Mouse (Mus musculus) hindbrain, embryonic 11.5 days (tissue): ENCODE results near the gene Bmp7. TPM values are rescaled to one million over a fixed set of nuclear protein-coding genes. Genes with fewer than 3 reads are reported as not detected.
A peak's percentile ranks its signal among the peaks of the same experiment; 100 is the strongest.

Source experiments
- ATAC-seq: fragments of 200-750 bp; cut with Nextera tagmentation; 2 replicates; pipeline ENCODE4 v1.8.0; 2017; ENCODE audit warnings: mild to moderate bottlenecking, moderate TSS enrichment, moderate library complexity; ENCODE audit not compliant: low FRiP score
- DNase-seq: peaks from one replicate; pipeline ENCODE4 v3.0.0-alpha.2; 2015; ENCODE audit warnings: low spot score
- H3K27ac ChIP-seq: fragments of 300-500 bp; sonication (generic); 2 replicates; pipeline ENCODE4 v1.5.1; 2014; ENCODE audit warnings: mild to moderate bottlenecking, low read depth, low read length
- H3K27me3 ChIP-seq: fragments of 300-500 bp; sonication (generic); 2 replicates; pipeline ENCODE4 v1.6.1; 2014; ENCODE audit warnings: mild to moderate bottlenecking, low read length, moderate library complexity, mixed read lengths; ENCODE audit not compliant: control insufficient read depth, insufficient read depth
- H3K36me3 ChIP-seq: fragments of 300-500 bp; sonication (generic); 2 replicates; pipeline ENCODE4 v1.6.1; 2014; ENCODE audit warnings: mild to moderate bottlenecking, low read length, moderate library complexity, mixed read lengths; ENCODE audit not compliant: control insufficient read depth, insufficient read depth
- H3K4me1 ChIP-seq: fragments of 300-500 bp; sonication (generic); replicated peaks from 2 replicates; pipeline ENCODE4 v1.6.1; 2014; ENCODE audit warnings: low read length, mixed read lengths; ENCODE audit not compliant: control insufficient read depth, insufficient read depth
- H3K4me2 ChIP-seq: fragments of 300-500 bp; sonication (generic); replicated peaks from 2 replicates; pipeline ENCODE4 v1.6.1; 2014; ENCODE audit warnings: mild to moderate bottlenecking, low read depth, low read length
- H3K4me3 ChIP-seq: fragments of 300-500 bp; sonication (generic); 2 replicates; pipeline ENCODE4 v1.5.1; 2014; ENCODE audit warnings: low read depth, low read length
- H3K9ac ChIP-seq: fragments of 300-500 bp; sonication (generic); 2 replicates; pipeline ENCODE4 v1.6.1; 2014; ENCODE audit warnings: low read depth, low read length
- H3K9me3 ChIP-seq: fragments of 300-500 bp; sonication (generic); 2 replicates; pipeline ENCODE4 v1.6.1; 2016; ENCODE audit warnings: low read length; ENCODE audit not compliant: control insufficient read depth
- WGBS: fragments of 180-500 bp; shearing (Covaris S2); extraction: QIAGEN DNeasy Blood & Tissue Kit; methylation state at CpG from one replicate; pipeline ENCODE4 v1.1.7; 2014; 5-methylcytosine and 5-hydroxymethylcytosine counted together
- polyA plus RNA-seq: library from polyadenylated mRNA; unstranded; fragments of >200 nt; fragmentation: Nextera tagmentation; extraction: Ambion mirVana; gene quantifications from 2 replicates; pipeline ENCODE4 v1.2.1, GENCODE M21; 2014

Bmp7 gene
- polyA plus RNA-seq, 1 experiment from 2014 or later, result 16.6 TPM

DNA sequence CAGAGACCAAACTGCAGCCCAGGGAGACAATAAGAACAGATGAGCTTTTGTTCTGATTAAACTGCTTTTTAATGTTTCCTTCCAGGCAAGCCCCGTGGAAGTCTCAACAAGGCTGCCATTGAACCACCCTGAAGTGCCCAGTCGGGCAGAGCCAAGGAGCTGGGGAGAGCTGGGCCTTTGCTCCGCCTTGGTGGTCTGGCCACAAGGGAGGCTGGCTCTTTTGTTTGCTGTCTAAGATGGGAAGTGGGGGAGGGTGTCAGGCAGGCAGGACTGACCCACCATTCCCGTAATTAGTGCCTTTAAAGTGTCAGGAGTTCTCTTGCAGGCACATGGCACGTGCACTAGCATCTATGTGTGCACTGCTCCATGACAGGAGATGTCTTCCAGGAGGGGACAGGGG lies 18.5 kb upstream of the Bmp7 start:
- no peak overlapping the region for H3K4me3 ChIP-seq
- no peaks in the 10 kb centered on the region for H3K27me3 ChIP-seq
- H3K9ac ChIP-seq, result no peak overlapping the region
- peak; percentile 78; the same call in 1 of the 2 replicates for ATAC-seq
- 0 out of 2 replicates have a peak, but pooled peaks cover 2% of the 10 kb centered on the region for H3K9me3 ChIP-seq
- H3K4me1 ChIP-seq, result 0 out of 2 replicates have a peak, but pooled peaks cover 2% of the 10 kb centered on the region
- DNase-seq, result peak; percentile 51
- H3K4me2 ChIP-seq, result no peak overlapping the region
- 6% methylated on average over 5 of the region's 5 CpGs for WGBS
- no peaks in the 10 kb centered on the region for H3K36me3 ChIP-seq
- H3K27ac ChIP-seq, result 0 out of 2 replicates have a peak overlapping the region, but pooled peaks have one; percentile 27

GRCm38 (mm10) chr2:172951976-172952375 lies 11.9 kb upstream of the Bmp7 start:
- no peak overlapping the region for H3K9ac ChIP-seq

GRCm38 (mm10) chr2:172950722-172951121 lies 10.6 kb upstream of the Bmp7 start:
- H3K4me1 ChIP-seq, result no peaks in the 10 kb centered on the region
- H3K27ac ChIP-seq, result no peak overlapping the region
- H3K4me2 ChIP-seq, result no peak overlapping the region
- no peak overlapping the region for H3K4me3 ChIP-seq
- no peaks in the 10 kb centered on the region for H3K9me3 ChIP-seq
- ATAC-seq (no peak), DNase-seq (no peak)
- H3K9ac ChIP-seq, result no peak overlapping the region
- no peaks in the 10 kb centered on the region for H3K27me3 ChIP-seq
- H3K36me3 ChIP-seq, result no peaks in the 10 kb centered on the region
- WGBS, result 25% methylated on average over 11 of the region's 11 CpGs

More at GRCm38 (mm10) chr2:172951976-172952375, 11.9 kb upstream of the Bmp7 start:
- ATAC-seq, result no peak
- Histone ChIP-seq H3K9me3 (0 out of 2 replicates have a peak, but pooled peaks cover 2% of the 10 kb centered on the region), H3K4me3 (no peak overlapping the region), H3K4me1 (no peaks in the 10 kb centered on the region), H3K27me3 (no peaks in the 10 kb centered on the region), H3K27ac (no peak overlapping the region), H3K4me2 (no peak overlapping the region), H3K36me3 (no peaks in the 10 kb centered on the region)
- WGBS, result 76% methylated on average over 2 of the region's 2 CpGs
- no peak for DNase-seq

GRCm38 (mm10) chr2:172950119-172950676 lies 10.1 kb upstream of the Bmp7 start:
- DNase-seq (no peak), ATAC-seq (no peak; the same call in 1 of the 2 replicates)
- Histone ChIP-seq H3K9ac (no peak overlapping the region), H3K27ac (no peak overlapping the region), H3K4me1 (no peaks in the 10 kb centered on the region), H3K9me3 (no peaks in the 10 kb centered on the region), H3K4me2 (no peak overlapping the region), H3K4me3 (no peak overlapping the region), H3K27me3 (no peaks in the 10 kb centered on the region), H3K36me3 (no peaks in the 10 kb centered on the region)
- WGBS, result 61% methylated on average over 9 of the region's 9 CpGs

GRCm38 (mm10) chr2:172949051-172949450 lies 8.9 kb upstream of the Bmp7 start:
- Histone ChIP-seq H3K27ac (no peak overlapping the region), H3K9ac (no peak overlapping the region), H3K9me3 (no peaks in the 10 kb centered on the region), H3K4me1 (no peaks in the 10 kb centered on the region), H3K36me3 (no peaks in the 10 kb centered on the region), H3K4me3 (no peak overlapping the region), H3K4me2 (no peak overlapping the region), H3K27me3 (no peaks in the 10 kb centered on the region)
- ATAC-seq (no peak), DNase-seq (no peak)
- 53% methylated on average over 5 of the region's 5 CpGs for WGBS

GRCm38 (mm10) chr2:172940799-172941163 lies 660 bp upstream of the Bmp7 start:
- ATAC-seq (peak; percentile 38), DNase-seq (no peak)
- Histone ChIP-seq H3K27me3 (peaks cover 76% of the 10 kb centered on the region), H3K27ac (no peak overlapping the region), H3K4me3 (peak overlapping the region; percentile 44), H3K9ac (peak overlapping the region; percentile 49; the same call in 1 of the 2 replicates), H3K4me2 (peak overlapping the region; percentile 87), H3K36me3 (no peaks in the 10 kb centered on the region), H3K4me1 (peaks cover 18% of the 10 kb centered on the region), H3K9me3 (no peaks in the 10 kb centered on the region)
- WGBS, result 0% methylated on average over 12 of the region's 13 CpGs

DNA sequence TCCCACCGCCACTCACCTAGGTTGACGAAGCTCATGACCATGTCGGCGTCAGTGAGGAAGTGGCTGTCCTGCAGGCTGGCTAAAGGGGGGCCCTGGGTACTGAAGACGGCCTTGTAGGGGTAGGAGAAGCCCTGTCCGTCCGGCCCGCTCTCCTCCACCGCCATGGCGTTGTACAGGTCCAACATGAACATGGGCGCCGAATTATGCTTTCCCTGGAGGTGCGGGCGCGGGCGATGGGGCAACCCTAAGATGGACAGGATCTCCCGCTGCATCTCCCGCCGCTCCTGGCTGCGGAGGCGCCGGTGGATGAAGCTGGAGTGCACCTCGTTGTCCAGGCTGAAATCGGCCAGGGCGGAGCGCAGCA lies 500 bp downstream of the Bmp7 start:
- Histone ChIP-seq H3K4me2 (peak overlapping the region; percentile 87), H3K9ac (peak overlapping the region; percentile 49), H3K4me1 (peaks cover 28% of the 10 kb centered on the region), H3K27me3 (peaks cover 83% of the 10 kb centered on the region), H3K4me3 (peak overlapping the region; percentile 44), H3K36me3 (no peaks in the 10 kb centered on the region), H3K9me3 (no peaks in the 10 kb centered on the region), H3K27ac (no peak overlapping the region)
- ATAC-seq (0 out of 2 replicates have a peak, but pooled peaks have one; percentile 0), DNase-seq (no peak)
- 1% methylated on average over 26 of the region's 26 CpGs for WGBS

DNA sequence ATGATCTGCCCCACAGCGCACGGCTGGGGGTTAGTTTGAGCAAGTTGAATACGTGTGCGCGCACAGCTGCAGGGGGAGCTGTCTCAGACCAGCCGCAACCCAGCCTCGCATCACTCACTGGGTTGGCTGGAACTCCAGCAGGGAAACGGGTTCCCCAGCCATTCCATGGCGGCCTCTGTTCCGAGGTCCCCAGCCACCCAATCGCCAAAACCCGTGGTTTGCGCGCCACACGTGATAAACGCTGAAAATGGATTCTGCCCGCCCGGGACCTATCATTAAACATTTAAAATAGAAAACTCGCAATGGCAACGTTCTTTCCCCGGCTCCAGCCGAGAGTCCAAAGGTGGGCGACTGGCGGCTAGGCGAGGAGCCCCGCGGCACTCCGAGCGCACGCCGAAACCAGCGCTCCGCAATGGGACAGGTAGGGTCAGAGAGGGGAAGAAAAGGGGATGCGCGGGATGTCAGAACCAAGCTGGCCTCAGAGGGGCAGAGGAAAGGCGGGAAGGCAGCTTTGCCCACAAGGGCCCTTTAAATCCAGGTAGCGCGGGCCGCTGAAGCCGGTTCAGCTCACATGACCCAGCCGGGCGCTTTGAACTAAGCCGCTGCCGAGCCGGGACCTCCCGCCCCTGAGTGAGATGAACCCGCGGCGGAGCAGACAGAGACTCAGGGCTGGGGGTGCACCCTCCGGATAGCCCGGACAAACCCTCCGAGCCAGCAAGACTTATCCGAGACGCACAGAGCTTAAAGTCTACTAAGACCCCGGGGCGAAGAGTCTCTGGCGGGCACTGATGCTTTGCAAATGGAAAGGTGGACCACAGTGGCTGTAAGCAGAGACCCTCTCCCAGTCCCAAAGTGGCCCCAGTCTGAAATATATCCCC lies 1.1 kb downstream of the Bmp7 start:
- H3K9me3 ChIP-seq, result no peaks in the 10 kb centered on the region
- no peak overlapping the region for H3K27ac ChIP-seq
- ATAC-seq, result no peak
- peaks cover 30% of the 10 kb centered on the region for H3K4me1 ChIP-seq
- H3K27me3 ChIP-seq, result peaks cover 89% of the 10 kb centered on the region
- H3K4me3 ChIP-seq, result peak overlapping the region; percentile 44
- peak overlapping the region; percentile 87 for H3K4me2 ChIP-seq
- DNase-seq, result peak; percentile 64
- under 1% methylated on average over 57 of the region's 57 CpGs for WGBS
- H3K36me3 ChIP-seq, result no peaks in the 10 kb centered on the region
- peak overlapping the region; percentile 49 for H3K9ac ChIP-seq
